Mouse (Mus musculus) embryo, embryonic 11.5 days (tissue): ENCODE measurements at regions not wholly inside any gene's neighbourhood (a gene's known extent, or its start where the extent isn't known, plus 50 kb on each side); places are given as distances from the start of the nearest gene placed in this dataset.

ENCODE experiments used
- DNase-seq: peaks from one replicate; pipeline ENCODE4 v3.0.0-alpha.2; 2012; ENCODE audit warnings: low read depth, low spot score

- no peak for DNase-seq
Observed at GRCm38 (mm10) chr2:9683673-9684210, 197.3 kb upstream of the 4930412O13Rik start.

GRCm38 (mm10) chr2:9688176-9688575 is 192.9 kb upstream of the 4930412O13Rik start:
- no peak for DNase-seq

GRCm38 (mm10) chr2:9689518-9689917 is 191.5 kb upstream of the 4930412O13Rik start:
- DNase-seq: no peak

- DNase-seq: no peak
Observed at GRCm38 (mm10) chr2:9691506-9691905, 189.5 kb upstream of the 4930412O13Rik start.

GRCm38 (mm10) chr2:9691906-9692305 is 189.1 kb upstream of the 4930412O13Rik start:
- no peak for DNase-seq

DNA sequence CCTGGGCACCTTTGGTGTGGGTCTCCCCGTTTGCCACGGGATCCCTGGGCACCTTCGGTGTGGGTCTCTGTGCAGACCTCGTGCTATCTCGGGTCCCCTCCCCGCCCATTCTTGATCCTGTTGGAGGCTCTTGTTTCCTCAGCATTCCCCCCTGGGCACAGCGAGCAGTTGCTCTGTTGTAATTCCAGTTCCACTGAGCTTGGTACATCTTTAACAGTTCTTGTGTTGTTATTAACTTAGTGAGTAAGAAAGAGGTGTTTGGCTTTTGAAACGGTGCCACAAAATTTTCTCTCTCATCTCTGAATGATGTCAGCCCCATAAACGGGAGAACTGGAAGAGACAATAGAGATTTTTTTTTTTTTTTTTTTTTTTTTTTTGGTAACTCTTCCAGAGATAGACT is 187.7 kb upstream of the 4930412O13Rik start:
- no peak for DNase-seq

- DNase-seq: no peak
Observed at GRCm38 (mm10) chr2:9694178-9694577, 186.9 kb upstream of the 4930412O13Rik start.

DNA sequence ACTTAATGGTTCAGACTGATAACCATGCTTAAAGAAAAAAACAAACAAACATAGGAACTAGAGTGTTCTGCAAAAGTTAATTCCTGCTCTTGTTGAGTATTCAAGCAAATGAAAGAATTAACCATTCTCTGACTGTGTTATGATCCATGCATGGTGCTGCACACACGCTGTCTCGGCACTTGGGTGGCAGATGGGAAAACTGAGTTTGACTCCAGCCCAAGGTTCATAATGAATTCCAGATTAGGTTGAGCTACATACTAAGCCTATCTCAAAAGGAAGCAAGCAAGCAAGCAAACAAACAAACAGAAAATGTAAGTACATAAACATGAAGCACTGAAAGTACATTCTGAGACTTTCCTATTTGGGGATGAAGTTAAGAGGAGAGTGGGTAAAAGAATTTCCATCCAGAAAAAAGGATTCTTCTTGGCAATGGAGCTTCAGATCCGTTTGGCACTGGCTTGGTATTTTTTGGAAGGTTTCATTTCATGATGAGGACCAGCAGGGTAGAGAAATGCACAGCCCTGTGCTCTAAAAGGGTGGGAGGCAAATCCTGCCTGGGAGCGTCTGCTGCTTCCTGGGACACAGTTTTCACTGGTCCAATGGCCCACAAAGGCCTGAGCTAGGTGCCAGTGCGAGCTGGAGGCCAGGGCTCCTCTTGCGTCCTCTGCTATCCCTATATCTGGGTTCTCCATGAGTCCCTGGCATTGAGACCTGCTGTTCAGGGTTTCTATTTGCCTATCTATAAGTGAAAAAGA is 183.3 kb upstream of the 4930412O13Rik start:
- no peak for DNase-seq

DNA sequence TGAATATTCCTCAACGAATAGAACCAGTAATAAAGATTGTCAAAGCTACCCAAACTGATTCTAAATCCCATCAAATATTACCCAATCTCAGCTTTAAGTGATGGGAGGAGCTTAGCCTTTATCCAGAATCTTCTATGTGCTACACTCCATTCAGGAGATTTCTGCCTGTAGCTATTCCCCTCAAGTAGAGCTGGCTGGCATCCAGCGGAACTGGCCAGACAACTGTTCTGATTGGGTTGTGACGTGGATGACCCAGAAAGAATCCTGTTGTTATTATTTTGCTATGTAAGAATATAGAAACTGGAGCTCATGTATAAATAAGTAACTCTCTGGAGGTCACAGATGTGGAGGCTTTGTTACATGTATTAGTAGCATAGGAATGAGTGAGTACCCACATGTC is 176.8 kb upstream of the 4930412O13Rik start:
- DNase-seq: no peak

DNA sequence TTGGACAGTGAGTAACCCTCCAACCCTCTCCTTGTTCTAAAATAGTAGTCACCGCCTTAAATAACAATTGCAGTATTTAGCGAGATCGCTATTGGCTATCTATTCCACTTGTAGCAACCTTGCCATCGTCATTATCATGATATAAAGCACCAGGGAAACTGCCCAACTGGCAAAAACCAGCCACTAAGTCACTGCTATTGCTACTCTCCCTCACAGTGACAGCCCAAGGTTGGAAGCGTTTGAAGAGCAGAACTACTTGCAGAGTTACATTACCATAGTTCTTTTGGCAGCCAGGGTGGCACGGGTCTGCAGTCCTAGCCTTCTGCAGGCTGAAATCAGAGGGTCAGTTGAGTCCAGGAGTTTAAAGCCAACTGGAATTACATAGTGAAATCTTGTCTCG is 171.6 kb upstream of the 4930412O13Rik start:
- no peak for DNase-seq

GRCm38 (mm10) chr2:9717904-9718303 is 163.1 kb upstream of the 4930412O13Rik start:
- no peak for DNase-seq

- DNase-seq: no peak
Observed at GRCm38 (mm10) chr2:9733243-9733642, 147.8 kb upstream of the 4930412O13Rik start.

DNA sequence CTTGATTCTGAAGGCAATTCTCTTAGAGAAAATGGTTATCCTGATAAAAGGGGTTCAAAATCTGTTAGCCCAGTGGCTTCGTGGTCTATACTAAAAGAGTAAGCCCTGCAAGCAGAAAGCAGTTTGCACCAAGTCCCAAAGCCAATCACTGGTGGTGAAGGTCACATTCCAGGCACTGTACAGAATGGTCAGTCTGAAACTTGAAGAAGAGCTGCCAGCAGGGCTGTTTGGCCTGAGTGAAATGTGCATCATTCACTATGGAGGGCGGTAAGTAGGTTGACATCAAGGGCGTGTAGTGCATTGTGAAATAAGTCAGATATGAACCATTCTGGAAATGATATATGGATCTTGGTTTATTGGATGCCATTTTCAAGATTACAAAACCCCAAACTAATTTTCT is 136.9 kb upstream of the 4930412O13Rik start:
- DNase-seq: no peak

DNA sequence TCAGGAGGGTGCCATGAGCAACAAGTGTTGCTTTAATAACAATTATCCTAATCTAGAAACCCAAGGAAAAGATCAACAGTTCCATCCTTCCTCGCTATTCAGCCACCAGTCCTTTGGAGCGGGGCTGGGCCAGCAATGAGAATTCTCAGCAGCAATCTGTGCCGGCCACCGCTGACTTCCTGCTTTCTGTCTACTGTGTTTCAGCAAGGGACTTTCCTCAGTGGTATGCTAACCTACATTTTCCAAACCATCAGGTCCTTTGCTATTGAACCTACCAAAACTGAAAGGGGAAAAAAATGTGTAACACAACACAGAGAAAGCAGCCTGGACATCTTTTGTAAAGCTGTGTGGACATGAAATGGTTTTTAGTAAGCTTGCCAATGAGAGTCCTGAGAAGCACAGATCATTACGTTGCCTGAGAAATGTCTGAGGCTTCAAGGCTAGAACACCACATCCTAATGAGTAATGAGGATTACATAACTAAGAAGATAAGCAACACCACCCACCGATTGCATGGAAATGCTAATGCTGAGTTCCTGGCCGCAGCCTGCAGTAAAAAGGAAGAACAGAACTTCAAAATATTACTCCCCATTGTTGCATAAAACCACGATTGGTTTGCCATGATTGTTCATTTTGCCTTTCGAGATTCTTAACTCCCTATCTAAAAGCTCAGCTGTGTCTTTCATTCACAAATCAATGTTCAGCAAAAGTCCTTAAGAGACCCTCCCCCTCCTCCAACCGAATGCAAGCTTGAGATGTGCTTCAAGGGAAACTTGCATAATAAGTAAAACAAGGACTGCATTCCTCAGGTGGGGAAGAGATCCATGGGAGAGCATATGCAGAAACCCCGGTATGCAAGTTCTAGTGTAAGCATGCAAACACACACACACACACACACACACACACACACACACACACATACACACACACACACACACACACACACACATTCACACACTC is 130.9 kb upstream of the 4930412O13Rik start:
- no peak for DNase-seq

DNA sequence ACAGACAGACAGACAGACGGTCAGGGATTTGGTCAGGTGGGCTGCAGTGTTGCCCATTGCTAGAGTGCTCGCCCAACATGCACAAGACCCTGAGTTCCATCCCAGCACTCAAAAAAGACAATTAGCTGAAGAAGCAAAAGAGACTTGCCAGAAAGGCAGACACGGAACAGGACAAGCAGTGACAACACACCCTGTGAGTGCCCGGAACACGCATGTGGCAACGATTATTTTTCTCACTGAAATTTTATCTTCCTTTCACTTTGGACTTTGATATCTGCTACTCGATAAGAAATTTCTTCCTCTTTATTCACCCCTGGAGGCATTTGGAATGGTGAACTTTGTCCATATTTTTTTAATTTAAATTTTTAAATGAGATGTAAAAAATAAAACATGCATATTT is 127.4 kb upstream of the 4930412O13Rik start:
- no peak for DNase-seq

GRCm38 (mm10) chr2:9754153-9754552 is 126.9 kb upstream of the 4930412O13Rik start:
- no peak for DNase-seq

DNA sequence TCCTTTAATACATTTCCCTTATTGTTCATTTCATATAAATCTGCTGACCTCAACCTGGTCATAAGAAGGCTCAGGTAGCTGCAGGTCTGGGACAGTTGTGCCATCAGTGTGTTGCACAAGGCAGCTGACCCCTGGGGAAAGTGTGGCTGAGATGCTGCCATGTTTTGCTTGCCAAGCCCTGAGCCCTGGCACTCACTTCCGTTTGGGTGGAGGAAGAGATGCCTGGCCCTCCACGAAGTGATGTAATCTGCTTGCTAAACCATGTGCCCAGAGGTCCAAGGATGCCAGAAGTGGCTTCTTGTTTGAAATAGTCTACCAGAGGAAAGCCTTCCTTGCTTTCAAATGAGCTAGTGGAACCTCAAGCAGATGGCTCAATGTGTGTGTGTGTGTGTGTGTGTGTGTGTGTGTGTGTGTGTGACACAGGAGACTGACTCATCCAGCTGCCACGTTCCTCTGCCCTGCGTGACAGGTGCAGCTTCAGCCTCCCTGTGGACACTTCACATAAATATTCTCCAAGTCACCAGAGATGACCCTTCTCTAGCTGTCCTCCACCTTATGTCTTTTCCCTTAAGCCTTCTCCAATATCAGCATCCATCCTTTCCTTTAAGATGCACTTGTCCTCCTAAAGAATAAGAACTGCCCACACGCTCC is 123.2 kb upstream of the 4930412O13Rik start:
- no peak for DNase-seq

DNA sequence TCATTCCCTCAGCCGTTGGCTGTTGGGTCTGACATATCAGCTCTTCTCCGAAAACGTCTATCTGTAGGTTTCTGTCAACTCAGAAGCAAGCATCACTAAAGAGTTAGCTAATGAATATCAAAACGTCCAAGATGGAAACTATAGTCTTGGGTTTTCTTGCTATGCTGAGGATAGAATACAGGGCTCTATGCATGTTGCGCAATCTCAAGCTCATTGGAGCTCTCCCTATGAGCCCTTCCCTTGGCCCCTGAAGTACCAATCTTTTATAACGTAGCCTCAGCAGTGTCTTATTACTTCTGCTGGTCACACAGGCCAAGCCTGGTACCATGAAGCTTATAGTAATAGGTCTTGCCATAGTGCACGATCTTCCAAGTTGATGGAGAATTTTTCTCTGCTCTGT is 122.1 kb upstream of the 4930412O13Rik start:
- no peak for DNase-seq

DNA sequence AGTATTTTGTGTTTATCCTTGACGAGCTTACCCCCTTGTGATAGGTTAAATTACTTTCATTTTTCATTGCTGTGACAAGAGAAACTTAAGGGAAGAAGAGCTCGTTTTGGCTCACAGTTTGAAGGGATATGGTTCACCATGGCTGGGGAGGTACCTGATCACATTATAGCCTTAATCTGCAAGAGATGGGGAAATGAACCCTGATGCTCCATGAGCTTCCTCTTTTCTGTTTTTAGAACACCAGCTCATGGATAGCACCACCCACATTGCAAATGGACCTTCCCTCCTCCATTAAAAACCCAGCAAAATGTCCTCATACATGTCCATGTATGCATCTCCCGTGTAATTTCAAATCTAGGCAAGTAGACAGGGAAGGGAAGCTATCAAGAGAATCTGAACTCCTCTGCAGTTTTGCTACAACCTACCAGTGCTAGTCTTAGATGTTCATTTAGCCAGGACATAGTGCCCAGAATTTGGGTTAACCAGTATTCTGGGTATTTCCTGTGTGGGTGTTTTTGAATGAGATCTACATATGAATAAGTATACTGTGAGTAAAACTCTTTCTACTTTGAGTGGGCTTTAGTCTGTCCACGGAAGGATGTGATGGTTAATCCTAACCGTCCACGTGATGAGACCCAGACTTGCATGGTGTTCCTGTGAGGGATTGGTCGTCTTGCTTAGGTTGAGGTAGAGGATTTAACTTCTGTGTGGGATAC is 121.5 kb upstream of the 4930412O13Rik start:
- DNase-seq: no peak

DNA sequence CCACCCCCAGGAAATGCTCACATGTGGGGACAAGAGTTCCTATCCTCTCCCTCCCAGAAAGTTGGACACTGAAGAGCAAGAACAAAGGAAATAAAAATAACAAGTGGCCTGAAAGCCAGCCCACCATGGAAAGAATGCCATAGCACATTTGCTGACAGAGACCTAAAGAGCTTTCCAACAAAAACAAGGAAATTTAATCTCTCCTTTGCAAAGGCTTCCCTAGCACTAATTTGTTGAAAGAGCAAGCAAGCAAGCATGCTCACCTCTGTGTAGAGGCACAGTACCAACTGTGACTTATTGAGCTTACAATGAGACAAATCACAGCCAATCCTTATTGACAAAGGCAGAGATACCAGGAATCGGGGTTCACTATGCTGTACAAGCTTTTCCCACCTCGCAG is 100.9 kb upstream of the 4930412O13Rik start:
- no peak for DNase-seq

DNA sequence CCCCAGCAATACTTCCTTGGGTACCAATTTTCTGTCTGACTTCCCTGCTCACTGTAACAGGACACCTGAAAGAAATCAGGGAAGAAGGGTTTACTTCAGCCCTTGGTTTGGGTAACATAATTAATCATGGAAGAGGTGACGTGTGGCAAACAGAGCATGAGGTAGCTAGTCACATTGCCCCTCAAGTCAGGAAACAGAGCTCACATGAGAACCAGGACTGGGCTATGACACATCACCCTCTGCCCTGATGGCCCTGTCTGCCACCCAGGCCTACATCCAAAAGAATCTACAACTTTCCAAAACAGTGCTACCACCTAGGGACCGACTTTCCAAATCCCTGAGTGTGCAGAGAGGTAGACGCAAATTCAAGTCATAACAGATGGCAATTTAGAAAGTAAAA is 98.4 kb upstream of the 4930412O13Rik start:
- DNase-seq: no peak
